Mouse (Mus musculus): ENCODE measurements around the gene Gm21887. TPM values are rescaled to one million over a fixed set of nuclear protein-coding genes. Genes with fewer than 3 reads are reported as not detected.
"Not testable (repeated sequence)": the region's sequence is repeated elsewhere in the genome, so short reads cannot be mapped to it uniquely, and the experiment has no call there.

The Gm21887 gene
- polyA plus RNA-seq, 1 experiment from 2014 or later: 187 TPM

GRCm38 (mm10) chrX:169976340-169976739 is 33.1 kb upstream of the Gm21887 start:
- ATAC-seq (ENCODE audit: low FRiP score, low read depth); H3K9ac ChIP-seq (replicated peaks); H3K27me3 ChIP-seq; H3K27ac ChIP-seq (replicated peaks); H3K4me3 ChIP-seq; H3K4me1 ChIP-seq; H3K4me2 ChIP-seq (replicated peaks): not testable (repeated sequence)
- Histone ChIP-seq H3K9me3 (peaks cover 54% of the 10 kb centered on the region; the same call in 1 of the 2 replicates), H3K36me3 (peaks cover 65% of the 10 kb centered on the region)
- 63% methylated on average over 5 of the region's 5 CpGs for WGBS

- not testable (repeated sequence) for H3K4me2 ChIP-seq (replicated peaks)
- Histone ChIP-seq H3K9me3 (peaks cover 56% of the 10 kb centered on the region), H3K36me3 (peaks cover 71% of the 10 kb centered on the region)
Observed at GRCm38 (mm10) chrX:169977856-169978435, 31.5 kb upstream of the Gm21887 start.

GRCm38 (mm10) chrX:169978436-169979381 is 30.8 kb upstream of the Gm21887 start:
- Histone ChIP-seq H3K4me2 (replicated peaks) (peak overlapping the region; percentile 12; the same call in 1 of the 2 replicates), H3K36me3 (peaks cover 75% of the 10 kb centered on the region), H3K9me3 (peaks cover 59% of the 10 kb centered on the region)
- H3K4me1 ChIP-seq; H3K27ac ChIP-seq (replicated peaks); H3K27me3 ChIP-seq; H3K9ac ChIP-seq (replicated peaks); H3K4me3 ChIP-seq: not testable (repeated sequence)
- 68% methylated on average over 29 of the region's 29 CpGs for WGBS
- ATAC-seq (ENCODE audit: low FRiP score, low read depth): 0 out of 2 replicates have a peak, but pooled peaks have one; percentile 13

More at GRCm38 (mm10) chrX:169977856-169978435, 31.5 kb upstream of the Gm21887 start:
- 89% methylated on average over 7 of the region's 7 CpGs for WGBS
- H3K27ac ChIP-seq (replicated peaks); H3K4me1 ChIP-seq; H3K9ac ChIP-seq (replicated peaks); H3K4me3 ChIP-seq; ATAC-seq (ENCODE audit: low FRiP score, low read depth); H3K27me3 ChIP-seq: not testable (repeated sequence)

- peaks cover 81% of the 10 kb centered on the region for H3K36me3 ChIP-seq
- H3K27ac ChIP-seq (replicated peaks); H3K4me3 ChIP-seq; H3K4me1 ChIP-seq; H3K27me3 ChIP-seq; H3K9ac ChIP-seq (replicated peaks): not testable (repeated sequence)
- 0 out of 2 replicates have a peak, but pooled peaks have one; percentile 27 for ATAC-seq (ENCODE audit: low FRiP score, low read depth)
- H3K9me3 ChIP-seq: peaks cover 66% of the 10 kb centered on the region
- H3K4me2 ChIP-seq (replicated peaks): peak overlapping the region; percentile 12
- WGBS: 83% methylated on average over 20 of the region's 20 CpGs
Observed at GRCm38 (mm10) chrX:169979461-169980202, 29.8 kb upstream of the Gm21887 start.

GRCm38 (mm10) chrX:169980203-169980556 is 29.3 kb upstream of the Gm21887 start:
- WGBS: 89% methylated on average over 6 of the region's 6 CpGs
- H3K9ac ChIP-seq (replicated peaks); H3K27ac ChIP-seq (replicated peaks); ATAC-seq (ENCODE audit: low FRiP score, low read depth); H3K27me3 ChIP-seq; H3K4me3 ChIP-seq; H3K4me1 ChIP-seq; H3K4me2 ChIP-seq (replicated peaks): not testable (repeated sequence)
- Histone ChIP-seq H3K9me3 (peaks cover 70% of the 10 kb centered on the region), H3K36me3 (peaks cover 81% of the 10 kb centered on the region)

GRCm38 (mm10) chrX:169980809-169981289 is 28.6 kb upstream of the Gm21887 start:
- WGBS: 87% methylated on average over 12 of the region's 12 CpGs
- H3K4me3 ChIP-seq: no peak overlapping the region
- no peak overlapping the region for H3K4me2 ChIP-seq (replicated peaks)
- H3K27me3 ChIP-seq: no peaks in the 10 kb centered on the region
- H3K36me3 ChIP-seq: peaks cover 82% of the 10 kb centered on the region
- no peaks in the 10 kb centered on the region for H3K4me1 ChIP-seq
- no peak for ATAC-seq (ENCODE audit: low FRiP score, low read depth)
- H3K9ac ChIP-seq (replicated peaks): no peak overlapping the region
- H3K9me3 ChIP-seq: peaks cover 70% of the 10 kb centered on the region
- H3K27ac ChIP-seq (replicated peaks): no peak overlapping the region

GRCm38 (mm10) chrX:169981761-169982181 is 27.7 kb upstream of the Gm21887 start:
- H3K4me3 ChIP-seq; H3K4me2 ChIP-seq (replicated peaks); H3K27ac ChIP-seq (replicated peaks); H3K27me3 ChIP-seq; ATAC-seq (ENCODE audit: low FRiP score, low read depth); H3K9ac ChIP-seq (replicated peaks); H3K4me1 ChIP-seq: not testable (repeated sequence)
- Histone ChIP-seq H3K36me3 (peaks cover 86% of the 10 kb centered on the region), H3K9me3 (peaks cover 73% of the 10 kb centered on the region)
- WGBS: 94% methylated on average over 19 of the region's 19 CpGs

- H3K4me1 ChIP-seq; H3K27ac ChIP-seq (replicated peaks); ATAC-seq (ENCODE audit: low FRiP score, low read depth); H3K27me3 ChIP-seq; H3K9ac ChIP-seq (replicated peaks); H3K4me2 ChIP-seq (replicated peaks); H3K4me3 ChIP-seq: not testable (repeated sequence)
- Histone ChIP-seq H3K9me3 (peaks cover 76% of the 10 kb centered on the region), H3K36me3 (peaks cover 83% of the 10 kb centered on the region)
- 91% methylated on average over 23 of the region's 23 CpGs for WGBS
Observed at GRCm38 (mm10) chrX:169982606-169983400, 26.7 kb upstream of the Gm21887 start.

- peaks cover 79% of the 10 kb centered on the region for H3K36me3 ChIP-seq
- H3K4me1 ChIP-seq; ATAC-seq (ENCODE audit: low FRiP score, low read depth); H3K4me2 ChIP-seq (replicated peaks); H3K27ac ChIP-seq (replicated peaks); H3K4me3 ChIP-seq; H3K27me3 ChIP-seq; H3K9ac ChIP-seq (replicated peaks): not testable (repeated sequence)
- peaks cover 74% of the 10 kb centered on the region for H3K9me3 ChIP-seq
- WGBS: 89% methylated on average over 19 of the region's 19 CpGs
Observed at GRCm38 (mm10) chrX:169983401-169984165, 25.9 kb upstream of the Gm21887 start.

GRCm38 (mm10) chrX:169984331-169984730 is 25.1 kb upstream of the Gm21887 start:
- H3K27me3 ChIP-seq; H3K4me2 ChIP-seq (replicated peaks); H3K4me1 ChIP-seq; H3K27ac ChIP-seq (replicated peaks); H3K9ac ChIP-seq (replicated peaks); H3K4me3 ChIP-seq; ATAC-seq (ENCODE audit: low FRiP score, low read depth): not testable (repeated sequence)
- Histone ChIP-seq H3K9me3 (peaks cover 76% of the 10 kb centered on the region), H3K36me3 (peaks cover 83% of the 10 kb centered on the region)
- WGBS: 91% methylated on average over 7 of the region's 7 CpGs
